Mouse (Mus musculus): Measurements from ENCODE around the gene Abhd16b. TPM values are rescaled to one million over a fixed set of nuclear protein-coding genes. Genes with fewer than 3 reads are reported as not detected.

The Abhd16b gene
- polyA plus RNA-seq, 1 experiment from 2014 or later, result not detected

- ATAC-seq (ENCODE audit: insufficient read depth, low FRiP score, low TSS enrichment) (no peak), DNase-seq (ENCODE audit: low spot score) (no peak)
- no peak overlapping the region for H3K9ac ChIP-seq (ENCODE audit: low read length)
- H3K27me3 ChIP-seq (ENCODE audit: control insufficient read depth, insufficient read depth, low read length), result no peaks in the 10 kb centered on the region
- H3K4me3 ChIP-seq (ENCODE audit: low read depth, low read length), result no peak overlapping the region
- H3K4me1 ChIP-seq (ENCODE audit: control insufficient read depth, insufficient read depth, low read length), result peaks cover 7% of the 10 kb centered on the region
- no peaks in the 10 kb centered on the region for H3K36me3 ChIP-seq (ENCODE audit: control insufficient read depth, insufficient read depth, low read length)
- 94% methylated on average over 1 of the region's 1 CpGs for WGBS
- no peak overlapping the region for H3K27ac ChIP-seq (ENCODE audit: low read depth, low read length)
- H3K4me2 ChIP-seq (ENCODE audit: low read depth), result no peak overlapping the region
- H3K9me3 ChIP-seq (ENCODE audit: control insufficient read depth, low read length), result no peaks in the 10 kb centered on the region
Measured at GRCm38 (mm10) chr2:181461536-181462100, 31.4 kb upstream of the Abhd16b start.

GRCm38 (mm10) chr2:181462604-181463003 lies 30.4 kb upstream of the Abhd16b start:
- H3K27me3 ChIP-seq (ENCODE audit: control insufficient read depth, insufficient read depth, low read length), result no peaks in the 10 kb centered on the region
- no peak overlapping the region for H3K9ac ChIP-seq (ENCODE audit: low read length)
- H3K9me3 ChIP-seq (ENCODE audit: control insufficient read depth, low read length), result no peaks in the 10 kb centered on the region
- no peak overlapping the region for H3K27ac ChIP-seq (ENCODE audit: low read depth, low read length)
- H3K4me2 ChIP-seq (ENCODE audit: low read depth), result no peak overlapping the region
- DNase-seq (ENCODE audit: low spot score), result no peak
- ATAC-seq (ENCODE audit: insufficient read depth, low FRiP score, low TSS enrichment), result no peak
- peaks cover 7% of the 10 kb centered on the region for H3K4me1 ChIP-seq (ENCODE audit: control insufficient read depth, insufficient read depth, low read length)
- H3K4me3 ChIP-seq (ENCODE audit: low read depth, low read length), result no peak overlapping the region
- WGBS, result 94% methylated on average over 1 of the region's 1 CpGs
- H3K36me3 ChIP-seq (ENCODE audit: control insufficient read depth, insufficient read depth, low read length), result no peaks in the 10 kb centered on the region

DNA sequence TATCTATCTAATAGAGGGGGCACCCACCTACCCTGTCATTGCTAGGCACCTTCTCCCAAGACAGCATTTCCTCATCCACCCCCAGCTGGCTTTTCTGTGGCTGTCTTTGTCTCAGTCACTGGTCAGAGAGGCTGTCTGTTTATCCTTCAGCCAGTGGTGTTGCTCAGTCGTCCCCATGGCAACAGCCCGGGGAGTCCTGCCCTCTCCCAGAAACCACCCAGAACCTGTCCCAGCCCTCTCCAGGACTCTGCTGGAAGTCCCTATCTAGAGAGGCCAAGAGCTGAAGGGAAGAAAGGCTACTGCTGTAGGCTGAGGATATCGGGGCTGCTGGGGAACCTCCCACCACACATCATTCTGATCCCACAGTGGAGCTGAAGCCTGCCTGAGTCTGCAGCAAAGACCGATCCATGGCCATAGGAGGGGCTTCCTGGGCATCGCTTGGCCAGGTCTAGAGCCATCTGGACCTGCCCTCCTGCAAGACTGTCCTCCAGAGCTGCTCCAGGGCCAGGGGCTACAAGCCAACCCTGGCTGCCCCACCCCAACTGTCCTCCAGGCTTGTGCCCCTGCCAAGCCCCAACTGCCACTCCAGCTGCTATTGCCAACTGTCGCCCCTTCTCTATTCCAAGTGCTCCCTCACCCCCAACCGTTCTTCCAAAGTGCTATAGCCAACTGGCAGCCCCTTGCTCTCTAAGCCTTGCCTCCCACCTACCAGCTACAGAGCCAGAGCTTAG lies 29.8 kb upstream of the Abhd16b start:
- Histone ChIP-seq H3K27me3 (ENCODE audit: control insufficient read depth, insufficient read depth, low read length) (no peaks in the 10 kb centered on the region), H3K9me3 (ENCODE audit: control insufficient read depth, low read length) (no peaks in the 10 kb centered on the region), H3K9ac (ENCODE audit: low read length) (no peak overlapping the region), H3K36me3 (ENCODE audit: control insufficient read depth, insufficient read depth, low read length) (no peaks in the 10 kb centered on the region), H3K4me1 (ENCODE audit: control insufficient read depth, insufficient read depth, low read length) (peaks cover 4% of the 10 kb centered on the region), H3K4me3 (ENCODE audit: low read depth, low read length) (no peak overlapping the region), H3K27ac (ENCODE audit: low read depth, low read length) (no peak overlapping the region), H3K4me2 (ENCODE audit: low read depth) (no peak overlapping the region)
- no peak for ATAC-seq (ENCODE audit: insufficient read depth, low FRiP score, low TSS enrichment)
- peak; percentile 54 for DNase-seq (ENCODE audit: low spot score)
- WGBS, result 52% methylated on average over 7 of the region's 7 CpGs

- Histone ChIP-seq H3K9me3 (ENCODE audit: control insufficient read depth, low read length) (no peaks in the 10 kb centered on the region), H3K4me3 (ENCODE audit: low read depth, low read length) (no peak overlapping the region), H3K27ac (ENCODE audit: low read depth, low read length) (no peak overlapping the region), H3K36me3 (ENCODE audit: control insufficient read depth, insufficient read depth, low read length) (no peaks in the 10 kb centered on the region), H3K4me2 (ENCODE audit: low read depth) (no peak overlapping the region), H3K4me1 (ENCODE audit: control insufficient read depth, insufficient read depth, low read length) (peaks cover under 1% of the 10 kb centered on the region; the same call in 1 of the 2 replicates), H3K27me3 (ENCODE audit: control insufficient read depth, insufficient read depth, low read length) (no peaks in the 10 kb centered on the region), H3K9ac (ENCODE audit: low read length) (no peak overlapping the region)
- ATAC-seq (ENCODE audit: insufficient read depth, low FRiP score, low TSS enrichment) (no peak), DNase-seq (ENCODE audit: low spot score) (no peak)
- WGBS, result 57% methylated on average over 3 of the region's 3 CpGs
Measured at GRCm38 (mm10) chr2:181465423-181465822, 27.6 kb upstream of the Abhd16b start.

GRCm38 (mm10) chr2:181470285-181470684 lies 22.7 kb upstream of the Abhd16b start:
- no peak overlapping the region for H3K9ac ChIP-seq (ENCODE audit: low read length)
- H3K4me3 ChIP-seq (ENCODE audit: low read depth, low read length), result no peak overlapping the region
- ATAC-seq (ENCODE audit: insufficient read depth, low FRiP score, low TSS enrichment) (no peak), DNase-seq (ENCODE audit: low spot score) (no peak)
- H3K27ac ChIP-seq (ENCODE audit: low read depth, low read length), result no peak overlapping the region
- H3K4me1 ChIP-seq (ENCODE audit: control insufficient read depth, insufficient read depth, low read length), result no peaks in the 10 kb centered on the region
- 78% methylated on average over 2 of the region's 2 CpGs for WGBS
- no peaks in the 10 kb centered on the region for H3K27me3 ChIP-seq (ENCODE audit: control insufficient read depth, insufficient read depth, low read length)
- H3K9me3 ChIP-seq (ENCODE audit: control insufficient read depth, low read length), result no peaks in the 10 kb centered on the region
- H3K36me3 ChIP-seq (ENCODE audit: control insufficient read depth, insufficient read depth, low read length), result no peaks in the 10 kb centered on the region
- no peak overlapping the region for H3K4me2 ChIP-seq (ENCODE audit: low read depth)

DNA sequence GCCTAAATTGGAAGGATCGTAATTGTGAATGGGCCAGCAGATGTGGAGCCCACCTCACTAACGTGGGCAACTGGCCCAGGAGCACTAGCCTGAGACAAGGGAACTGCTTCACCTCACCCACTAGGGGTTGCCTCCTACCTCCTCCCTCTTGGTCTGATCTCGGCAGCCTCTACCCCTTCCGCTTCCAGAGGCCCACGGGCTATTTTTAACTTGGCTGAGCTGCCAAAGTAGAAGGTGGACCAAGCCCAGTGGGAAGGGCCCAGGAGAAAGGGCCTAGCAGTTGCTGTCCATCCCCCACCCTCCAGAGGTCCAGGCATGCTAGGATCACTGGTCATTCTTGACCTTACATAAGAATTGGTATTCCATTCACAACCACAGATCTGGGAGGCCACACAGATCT lies 21.8 kb upstream of the Abhd16b start:
- no peaks in the 10 kb centered on the region for H3K4me1 ChIP-seq (ENCODE audit: control insufficient read depth, insufficient read depth, low read length)
- no peak overlapping the region for H3K4me3 ChIP-seq (ENCODE audit: low read depth, low read length)
- no peak overlapping the region for H3K27ac ChIP-seq (ENCODE audit: low read depth, low read length)
- H3K4me2 ChIP-seq (ENCODE audit: low read depth), result no peak overlapping the region
- H3K9me3 ChIP-seq (ENCODE audit: control insufficient read depth, low read length), result no peaks in the 10 kb centered on the region
- DNase-seq (ENCODE audit: low spot score), result no peak
- 61% methylated on average over 5 of the region's 5 CpGs for WGBS
- H3K27me3 ChIP-seq (ENCODE audit: control insufficient read depth, insufficient read depth, low read length), result no peaks in the 10 kb centered on the region
- no peak for ATAC-seq (ENCODE audit: insufficient read depth, low FRiP score, low TSS enrichment)
- no peak overlapping the region for H3K9ac ChIP-seq (ENCODE audit: low read length)
- no peaks in the 10 kb centered on the region for H3K36me3 ChIP-seq (ENCODE audit: control insufficient read depth, insufficient read depth, low read length)

DNA sequence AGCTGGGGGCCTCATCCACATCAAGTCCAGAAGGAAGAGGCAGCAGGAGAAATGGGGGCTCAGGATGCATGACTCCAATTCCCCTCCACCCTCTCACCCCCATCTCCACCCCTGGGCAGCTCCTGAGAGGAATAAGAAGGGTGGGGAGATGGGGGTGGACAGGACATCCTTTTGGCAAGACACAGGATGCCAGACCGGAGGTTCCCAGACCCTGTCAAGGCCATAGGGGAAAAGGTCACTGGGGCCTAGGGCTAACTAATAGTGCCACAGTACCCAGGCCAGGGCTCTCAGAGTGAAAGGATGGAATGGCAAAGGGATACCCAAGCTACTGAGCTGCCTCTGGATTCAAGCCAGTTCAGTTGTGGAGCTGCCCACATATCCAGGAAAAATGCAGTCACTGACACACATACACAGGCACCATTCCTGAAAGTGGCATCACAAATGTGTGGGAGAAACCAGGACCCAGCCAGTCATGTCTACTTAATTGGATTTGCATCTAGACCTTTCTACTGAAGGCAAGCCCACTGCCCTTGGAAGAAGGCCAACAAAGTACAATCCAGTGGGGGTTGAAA lies 20.7 kb upstream of the Abhd16b start:
- DNase-seq (ENCODE audit: low spot score), result no peak
- WGBS, result 79% methylated on average over 1 of the region's 1 CpGs
- H3K4me2 ChIP-seq (ENCODE audit: low read depth), result no peak overlapping the region
- H3K4me1 ChIP-seq (ENCODE audit: control insufficient read depth, insufficient read depth, low read length), result no peaks in the 10 kb centered on the region
- H3K36me3 ChIP-seq (ENCODE audit: control insufficient read depth, insufficient read depth, low read length), result no peaks in the 10 kb centered on the region
- no peak overlapping the region for H3K27ac ChIP-seq (ENCODE audit: low read depth, low read length)
- H3K9me3 ChIP-seq (ENCODE audit: control insufficient read depth, low read length), result no peaks in the 10 kb centered on the region
- H3K9ac ChIP-seq (ENCODE audit: low read length), result no peak overlapping the region
- no peaks in the 10 kb centered on the region for H3K27me3 ChIP-seq (ENCODE audit: control insufficient read depth, insufficient read depth, low read length)
- no peak for ATAC-seq (ENCODE audit: insufficient read depth, low FRiP score, low TSS enrichment)
- H3K4me3 ChIP-seq (ENCODE audit: low read depth, low read length), result no peak overlapping the region

DNA sequence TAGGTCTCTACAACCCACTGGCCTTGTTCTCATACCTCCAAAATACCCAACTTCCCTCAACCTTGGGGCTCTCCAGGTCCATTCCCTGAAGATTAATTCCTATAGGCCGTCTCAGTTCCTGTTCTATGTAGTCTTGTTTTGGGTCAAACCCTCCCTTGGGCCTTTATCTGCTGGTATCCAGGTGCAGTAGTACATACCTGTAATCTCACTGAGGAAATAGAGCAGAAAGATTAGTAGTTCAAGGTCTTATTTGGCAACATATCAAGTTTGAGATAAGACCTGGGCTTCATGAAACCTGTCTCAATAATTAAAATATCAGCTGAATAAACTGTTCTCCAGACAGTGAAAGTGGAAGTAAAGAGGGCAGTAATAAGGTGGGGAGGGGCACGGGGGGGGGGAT lies 9.9 kb upstream of the Abhd16b start:
- no peak overlapping the region for H3K9ac ChIP-seq (ENCODE audit: low read length)
- no peaks in the 10 kb centered on the region for H3K9me3 ChIP-seq (ENCODE audit: control insufficient read depth, low read length)
- no peak overlapping the region for H3K4me2 ChIP-seq (ENCODE audit: low read depth)
- no peaks in the 10 kb centered on the region for H3K27me3 ChIP-seq (ENCODE audit: control insufficient read depth, insufficient read depth, low read length)
- H3K4me1 ChIP-seq (ENCODE audit: control insufficient read depth, insufficient read depth, low read length), result peaks cover 19% of the 10 kb centered on the region
- no peak overlapping the region for H3K4me3 ChIP-seq (ENCODE audit: low read depth, low read length)
- no peak overlapping the region for H3K27ac ChIP-seq (ENCODE audit: low read depth, low read length)
- ATAC-seq (ENCODE audit: insufficient read depth, low FRiP score, low TSS enrichment) (no peak), DNase-seq (ENCODE audit: low spot score) (no peak)
- H3K36me3 ChIP-seq (ENCODE audit: control insufficient read depth, insufficient read depth, low read length), result no peaks in the 10 kb centered on the region
- 54% methylated on average over 2 of the region's 2 CpGs for WGBS

Measured in neural tube, embryonic 11.5 days (tissue).